Mouse (Mus musculus) lung, adult 18-20 months (tissue): ENCODE results near the gene Tnni2.

Experiments used
- DNase-seq, 2 experiments: peaks; one replicate each; pipeline ENCODE4 v3.0.0; 2022; ENCODE audit warnings: mixed read lengths in 2 of 2

Tnni2 gene

DNA sequence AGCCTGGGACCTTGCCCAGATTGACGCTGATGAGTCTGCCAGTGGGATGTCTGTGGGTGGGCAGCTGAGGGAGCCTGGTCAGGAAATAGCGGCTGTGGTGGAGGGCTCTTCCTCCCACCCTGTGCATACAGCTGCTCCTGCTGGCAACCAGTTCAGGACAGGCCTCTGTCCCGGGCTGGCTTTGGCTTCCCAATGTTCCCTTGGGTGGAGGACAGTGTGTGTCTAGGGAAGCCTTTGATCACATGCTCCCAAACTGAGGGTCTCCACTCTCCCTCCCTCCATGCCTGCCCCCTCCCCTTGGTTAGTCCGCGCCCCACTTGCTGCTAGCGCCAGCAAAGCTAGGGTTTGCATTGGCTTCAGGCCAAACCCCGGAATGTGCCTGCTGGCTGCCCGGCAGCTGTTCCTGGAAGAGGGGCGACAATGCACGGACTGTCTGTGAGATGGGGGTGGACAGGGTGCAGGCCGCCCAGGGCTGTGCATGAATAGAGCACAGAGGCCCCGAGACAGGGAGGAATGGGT, 11.4 kb upstream of the Tnni2 start:
- peak; percentile 32 to 56 for DNase-seq

DNA sequence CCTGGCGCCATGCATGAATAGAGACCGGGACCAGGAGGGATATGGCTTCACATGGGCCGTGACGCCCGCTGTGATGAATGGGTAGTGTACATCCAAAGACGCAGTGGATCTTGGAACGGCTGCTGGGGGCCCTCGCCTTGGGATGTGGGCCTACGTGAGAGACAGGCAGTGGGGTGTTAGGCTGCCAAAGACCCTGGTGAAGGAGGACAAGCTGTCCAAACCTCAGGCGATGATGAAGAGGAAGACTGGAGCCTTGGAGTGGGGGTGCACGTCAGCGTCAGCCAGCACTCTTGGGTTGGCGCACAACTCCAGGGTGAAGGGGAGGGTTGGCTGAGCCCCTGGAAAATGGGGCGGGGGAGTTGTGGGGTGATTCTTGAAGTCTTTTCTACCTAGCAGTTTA, 10.5 kb upstream of the Tnni2 start:
- DNase-seq = no peak

DNA sequence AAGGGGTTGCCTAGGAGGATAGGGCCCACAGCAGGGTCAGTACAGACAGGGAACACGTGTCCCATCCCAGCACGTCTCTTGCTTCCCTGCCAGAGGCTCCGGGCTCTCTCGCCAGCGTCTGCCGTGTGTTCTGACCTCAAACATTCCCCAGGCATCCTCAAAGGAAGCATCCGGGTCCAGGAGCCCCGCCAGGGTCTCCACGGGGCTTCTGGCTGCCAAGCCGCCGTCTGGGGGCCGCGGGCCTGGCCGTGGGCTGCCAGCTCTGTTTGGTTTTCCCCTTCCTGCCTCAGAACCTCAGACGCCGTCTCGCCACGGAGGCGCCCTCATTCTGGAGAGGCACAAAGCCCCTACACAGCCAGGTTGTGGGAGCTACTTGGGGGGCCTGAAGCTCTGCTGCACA, 8.0 kb upstream of the Tnni2 start:
- DNase-seq = no peak

DNA sequence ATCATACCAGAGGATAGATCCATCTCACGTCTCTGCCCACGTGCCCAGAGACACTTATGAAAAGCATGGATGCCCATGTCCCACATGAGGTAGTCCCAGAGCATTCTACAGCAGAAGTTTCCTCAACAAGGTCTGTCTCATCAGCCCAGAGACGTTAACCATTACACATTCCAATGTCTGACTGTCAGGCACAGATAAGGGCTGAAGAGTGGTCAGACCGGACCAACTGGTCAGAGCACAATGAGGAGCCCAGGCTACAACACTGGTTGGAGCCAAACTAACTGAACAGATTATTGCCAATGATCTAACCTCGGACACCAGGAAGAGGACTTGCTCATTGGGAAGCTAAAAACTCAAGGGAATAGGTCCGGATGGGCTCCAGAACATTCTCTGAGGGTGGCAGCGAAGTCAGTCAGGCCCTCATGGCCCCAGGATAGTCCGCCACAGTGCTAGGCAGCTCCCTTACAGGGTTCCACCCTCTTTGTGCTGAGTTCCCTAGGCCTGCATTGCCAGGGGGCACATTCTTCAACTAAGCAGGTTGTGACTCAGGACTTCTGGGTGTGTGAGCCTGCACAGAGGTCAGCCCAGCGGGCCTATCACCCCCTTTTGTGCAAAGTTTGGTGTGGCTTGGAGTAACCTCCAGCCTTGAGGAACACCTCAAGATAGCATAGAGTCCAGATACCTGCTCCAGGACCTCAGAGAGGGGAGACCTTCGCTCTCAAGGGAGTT, 7.3 kb upstream of the Tnni2 start, which contains the start of gene Syt8:
Gene Syt8, plus strand, starts transcription at position 714 of the 729 bp plus-strand sequence.
- peak; percentile 61 to 73 for DNase-seq

DNA sequence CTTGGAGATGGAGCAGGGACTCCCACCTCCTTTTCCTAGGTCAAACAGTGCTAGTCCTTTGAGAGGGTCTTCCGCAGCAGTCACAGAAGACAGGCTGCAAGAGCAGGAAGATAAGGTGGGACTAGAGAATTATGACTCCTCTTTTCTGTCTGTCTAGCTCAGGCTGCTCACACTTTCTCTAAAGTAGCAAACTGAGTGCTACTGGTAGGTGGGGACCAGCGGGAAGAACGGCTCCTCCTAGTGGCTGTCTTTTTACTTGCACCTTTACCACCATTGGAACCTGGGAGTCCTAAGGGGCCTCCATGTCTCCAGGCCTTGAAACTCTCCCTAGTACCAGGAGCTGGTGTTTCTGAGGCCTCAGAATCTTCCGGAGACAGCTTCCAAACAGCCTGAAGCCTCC, 6.1 kb upstream of the Tnni2 start:
- peak; percentile 57 to 73 for DNase-seq

DNA sequence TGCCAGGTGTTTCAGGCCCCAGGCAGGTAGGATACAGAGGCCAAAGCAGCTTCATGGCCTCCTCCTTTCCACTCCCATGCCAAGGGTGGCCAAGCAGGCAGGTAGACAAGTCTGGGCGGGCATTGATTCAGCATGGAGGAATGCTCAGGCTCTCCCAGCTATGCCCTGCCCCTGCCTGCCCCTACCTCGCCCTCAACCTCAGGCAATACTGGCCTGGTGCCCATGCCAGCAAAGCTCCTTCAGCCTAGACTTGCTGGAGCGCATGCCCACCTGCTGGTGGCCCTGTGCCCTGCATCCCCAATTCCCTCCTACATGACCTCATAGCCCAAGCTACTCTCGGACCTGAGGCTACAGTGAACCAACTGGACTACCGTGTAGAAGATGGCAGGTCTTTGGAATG, 4.3 kb upstream of the Tnni2 start:
- peak; percentile 73 to 85 for DNase-seq

DNA sequence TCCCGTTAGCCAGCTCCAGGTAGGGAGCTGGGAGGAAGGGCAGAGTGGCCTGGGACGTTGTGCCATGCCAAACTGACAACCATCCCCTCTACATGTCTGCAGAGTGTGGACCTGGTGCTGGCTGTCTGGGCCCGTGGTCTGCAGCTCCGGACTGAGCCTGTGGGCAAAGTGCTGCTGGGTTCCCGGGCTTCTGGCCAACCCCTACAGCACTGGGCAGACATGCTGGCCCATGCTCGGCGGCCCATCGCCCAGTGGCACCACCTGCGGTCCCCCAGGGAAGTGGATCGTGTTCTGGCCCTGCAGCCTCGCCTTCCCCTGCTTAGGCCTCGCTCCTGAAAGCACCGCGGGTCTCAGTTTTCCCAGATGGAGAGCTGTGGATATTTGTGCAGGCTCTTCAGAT, 1.6 kb upstream of the Tnni2 start:
- DNase-seq = no peak

DNA sequence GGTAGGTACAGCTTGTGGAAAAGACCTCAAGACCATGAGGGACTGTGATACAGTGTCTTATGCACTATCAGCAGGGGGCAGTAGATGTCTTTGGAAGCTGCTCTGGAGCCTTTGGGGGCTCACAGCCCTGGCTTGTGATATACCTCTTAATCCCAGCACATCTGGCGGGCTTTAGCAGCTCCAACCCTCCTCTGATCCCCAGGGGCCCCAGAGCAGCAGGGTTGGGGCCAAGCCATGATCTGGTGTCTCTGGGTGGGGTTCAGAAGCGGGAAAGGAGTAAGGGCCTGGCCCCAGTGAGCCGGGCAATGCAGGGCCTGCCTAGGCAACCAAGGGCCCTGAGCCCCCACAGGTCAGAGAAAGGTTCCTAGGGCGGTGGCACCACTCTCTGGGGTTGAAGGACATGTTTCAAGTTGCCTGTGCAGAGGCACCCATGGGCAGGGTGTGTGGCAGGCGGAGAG, 922 bp upstream of the Tnni2 start:
- DNase-seq = no peak

DNA sequence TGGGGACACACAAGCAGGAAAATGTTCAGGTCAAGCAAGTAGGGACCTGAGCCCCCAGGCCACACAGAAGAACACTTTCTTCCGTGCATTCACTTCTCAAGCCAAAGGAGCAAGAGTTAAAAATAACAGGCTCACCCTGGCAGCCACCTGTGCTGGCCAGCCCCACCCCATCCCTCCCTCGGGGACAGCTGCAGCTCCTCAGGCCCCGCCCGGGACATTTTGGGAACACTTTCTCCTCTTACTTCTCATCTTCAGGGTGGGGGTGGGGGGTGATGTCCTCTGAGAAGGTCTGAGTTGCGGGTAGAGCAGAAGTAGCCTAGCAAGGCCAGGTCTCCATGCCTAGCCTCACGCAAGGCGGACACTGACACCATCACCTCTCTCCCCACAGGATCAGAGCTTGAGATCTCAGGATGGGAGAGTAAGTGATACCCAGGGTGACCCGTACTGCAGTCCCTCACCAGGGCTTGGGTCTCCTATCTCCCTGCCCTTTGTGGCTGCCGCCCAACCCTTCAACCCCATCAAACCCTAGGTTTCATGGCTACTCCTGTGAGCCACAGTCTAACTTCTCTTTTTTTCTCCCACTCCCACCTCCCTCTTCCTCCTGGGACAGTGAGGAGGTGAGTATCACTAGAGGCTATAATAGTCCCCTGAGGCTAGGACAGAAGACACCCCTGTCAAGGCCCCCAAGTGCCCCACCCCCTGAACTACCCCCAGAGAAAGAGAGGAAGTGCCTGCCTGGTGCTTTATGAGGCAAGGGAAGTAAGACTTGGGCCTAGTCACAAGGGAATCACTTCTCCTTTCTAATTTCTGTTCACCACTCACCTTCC, 686 bp downstream of the Tnni2 start:
- DNase-seq = peak in 1 of 2 experiments; percentile 20

DNA sequence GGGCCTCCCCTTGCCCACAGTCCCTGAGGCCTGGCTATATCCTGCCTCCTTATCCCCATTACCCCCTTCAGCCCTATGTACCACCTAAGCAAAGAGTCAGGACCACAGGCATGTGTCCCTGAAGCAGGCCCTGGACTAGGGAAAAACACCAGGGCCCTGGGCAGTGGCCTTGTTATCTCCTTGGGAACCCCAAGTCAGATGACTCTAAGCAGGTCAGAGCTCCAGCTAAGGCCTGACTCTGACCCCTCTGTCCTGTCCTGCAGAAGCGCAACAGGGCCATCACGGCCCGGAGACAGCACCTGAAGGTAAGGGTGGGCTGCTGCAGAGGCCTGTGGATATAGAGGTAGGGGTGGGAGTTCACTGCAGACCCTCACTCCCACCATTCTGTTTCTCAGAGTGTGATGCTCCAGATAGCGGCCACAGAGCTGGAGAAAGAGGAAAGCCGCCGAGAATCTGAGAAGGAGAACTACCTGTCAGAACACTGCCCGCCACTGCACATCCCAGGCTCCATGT, 1.4 kb downstream of the Tnni2 start:
- no peak for DNase-seq

DNA sequence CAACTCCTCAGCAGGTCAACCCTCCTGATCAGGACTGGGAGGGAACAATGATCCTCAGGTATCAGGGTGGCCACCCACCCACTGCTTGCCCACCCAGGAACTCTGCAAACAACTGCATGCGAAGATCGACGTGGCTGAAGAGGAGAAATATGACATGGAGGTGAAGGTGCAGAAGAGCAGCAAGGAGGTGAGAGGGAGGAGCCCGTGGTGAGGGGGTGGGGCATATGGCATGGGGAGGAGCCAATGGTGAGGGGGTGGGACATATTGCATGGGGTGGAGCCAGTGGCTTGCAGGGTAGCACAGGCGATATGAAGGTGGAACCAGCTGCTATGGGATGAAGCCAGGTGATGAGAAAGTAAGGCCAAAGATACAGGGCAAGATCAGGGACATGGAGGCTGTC, 1.9 kb downstream of the Tnni2 start:
- no peak for DNase-seq

DNA sequence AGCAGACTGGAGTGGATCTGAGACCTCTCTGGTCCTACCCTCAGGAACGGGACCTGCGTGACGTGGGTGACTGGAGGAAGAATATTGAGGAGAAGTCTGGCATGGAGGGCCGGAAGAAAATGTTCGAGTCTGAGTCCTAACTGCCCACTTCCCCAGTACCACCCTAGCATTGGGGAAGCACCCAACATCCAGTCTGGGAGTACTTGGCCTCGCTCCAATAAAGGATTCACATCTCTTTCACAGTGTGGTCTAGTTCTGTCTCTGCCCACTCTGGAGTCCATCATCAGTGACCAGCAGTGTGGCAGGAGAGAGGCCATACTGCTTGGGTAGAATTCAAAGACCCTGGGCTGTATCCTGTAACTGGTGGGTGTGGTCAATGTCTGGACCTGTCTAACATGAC, 2.6 kb downstream of the Tnni2 start:
- DNase-seq = no peak

DNA sequence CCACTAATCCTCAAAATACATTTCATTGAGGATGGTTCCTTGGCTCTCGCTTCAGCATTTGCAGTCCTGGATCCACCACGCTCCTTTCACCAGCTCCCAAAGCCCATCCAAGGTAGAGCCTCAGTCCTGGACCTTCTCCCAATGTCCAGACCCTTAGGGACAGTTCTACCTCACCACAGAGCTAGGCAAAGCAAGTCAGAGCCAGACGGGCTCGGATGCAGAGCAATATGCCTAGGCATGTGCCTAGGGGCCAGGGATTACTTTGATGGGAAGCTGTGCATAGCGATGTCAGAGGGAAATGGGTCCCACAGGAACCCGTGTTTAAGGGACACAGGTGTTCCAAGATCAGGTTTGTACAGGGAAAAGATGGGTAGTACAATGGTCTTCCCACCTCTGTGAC, 3.7 kb downstream of the Tnni2 start:
- no peak for DNase-seq

DNA sequence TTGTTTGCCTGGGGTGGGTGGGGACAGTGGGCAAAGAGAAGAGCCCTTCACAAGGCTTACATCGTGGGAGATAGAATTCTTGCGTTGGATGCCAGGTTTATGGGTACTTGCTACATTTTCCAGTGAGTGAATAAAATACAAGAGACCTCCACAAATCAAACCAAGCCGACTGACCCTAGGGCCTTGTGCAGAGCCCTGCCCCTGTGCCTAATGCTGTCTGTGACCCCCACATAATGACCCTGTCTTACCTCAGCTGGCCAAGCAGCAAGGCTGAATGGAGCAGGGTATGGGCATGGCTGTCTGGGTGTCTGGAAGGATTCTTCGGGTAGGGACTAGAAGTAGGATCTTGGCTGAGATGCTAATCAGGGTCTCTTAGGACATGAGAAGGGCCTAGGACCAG, 4.7 kb downstream of the Tnni2 start:
- DNase-seq = no peak

DNA sequence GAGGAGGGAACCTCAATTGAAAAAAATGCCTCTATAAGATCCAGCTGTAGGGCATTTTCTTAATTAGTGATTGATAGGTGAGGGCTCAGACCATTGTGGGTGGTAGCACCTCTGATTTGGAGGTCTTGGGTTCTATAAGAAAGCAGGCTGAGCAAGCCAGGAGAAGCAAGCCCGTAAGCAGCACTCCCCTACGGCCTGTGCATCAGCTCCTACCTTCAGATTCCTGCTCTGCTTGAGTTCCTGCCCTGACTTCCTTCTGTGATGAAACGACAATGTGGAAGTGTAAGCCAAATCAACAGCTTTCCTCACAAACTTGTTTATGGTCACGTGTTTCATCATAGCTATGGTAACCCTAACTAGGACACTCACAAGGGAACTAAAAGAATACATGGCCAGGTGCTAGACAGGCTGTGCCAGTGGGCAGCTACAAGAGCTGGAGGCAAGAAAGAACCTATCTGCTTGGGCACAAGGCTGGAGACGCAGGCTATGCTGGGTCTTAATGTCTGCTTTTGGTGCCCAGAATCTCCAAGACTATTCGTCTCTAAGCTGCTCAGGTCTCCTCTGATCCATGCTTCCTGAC, 7.5 kb downstream of the Tnni2 start:
- DNase-seq = no peak

DNA sequence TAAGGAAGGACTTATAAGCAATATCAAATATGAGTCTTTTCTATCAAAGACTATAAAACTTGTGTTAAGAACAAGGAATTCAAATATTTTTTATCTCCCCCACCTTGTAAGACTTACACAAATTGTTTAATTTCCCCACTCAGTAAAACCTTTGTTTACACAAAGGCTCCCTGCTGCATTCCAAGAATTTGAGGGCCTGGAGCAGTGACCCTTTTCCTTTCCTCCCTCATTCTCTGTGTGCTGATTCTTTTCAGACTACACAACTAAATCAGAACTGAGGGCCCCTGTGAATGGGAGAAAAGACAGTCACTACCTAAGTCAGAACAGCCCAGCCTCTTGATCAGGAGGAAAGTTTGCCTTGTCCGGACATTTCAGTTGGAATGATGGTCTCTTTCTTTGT, 13.1 kb downstream of the Tnni2 start:
- no peak for DNase-seq

DNA sequence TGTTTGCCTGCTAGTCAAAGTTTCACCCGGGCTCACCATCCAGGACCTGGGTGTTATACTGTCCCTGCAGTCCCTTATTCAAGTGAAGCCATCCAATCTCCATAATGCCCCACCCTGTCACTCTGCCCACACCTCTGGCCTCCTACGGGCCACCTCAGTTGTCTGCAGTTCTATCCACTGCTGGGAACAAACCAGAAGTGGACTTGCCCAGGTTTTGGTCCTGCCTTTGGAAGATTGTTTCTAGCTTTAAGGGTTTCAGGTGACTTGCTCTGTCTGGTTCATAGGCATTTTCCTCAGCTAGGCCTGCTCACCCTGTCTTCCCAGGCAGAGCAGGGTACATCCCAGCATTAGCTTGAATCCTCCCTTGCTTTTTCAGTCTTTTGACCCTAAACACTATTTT, 13.6 kb downstream of the Tnni2 start:
- DNase-seq = no peak

DNA sequence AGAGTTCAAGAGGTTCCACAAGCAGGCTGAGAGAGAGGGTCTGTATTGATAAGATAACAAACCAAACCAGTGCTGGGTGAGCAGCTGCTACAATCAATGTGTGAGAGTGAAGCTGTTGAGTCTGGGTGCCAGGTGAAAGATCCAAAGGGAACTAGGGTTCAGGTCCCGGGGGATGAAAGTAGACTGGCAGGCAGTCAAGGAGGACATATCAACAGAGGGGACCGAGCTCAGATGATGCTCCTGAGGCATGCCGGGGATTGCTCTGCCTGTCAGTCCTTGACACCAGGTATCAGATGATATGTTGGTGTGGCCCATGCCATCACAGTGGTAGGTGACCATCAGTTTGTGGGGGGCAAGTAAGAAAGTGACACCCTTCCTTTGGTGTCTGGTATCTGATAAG, 15.2 kb downstream of the Tnni2 start:
- DNase-seq = no peak

DNA sequence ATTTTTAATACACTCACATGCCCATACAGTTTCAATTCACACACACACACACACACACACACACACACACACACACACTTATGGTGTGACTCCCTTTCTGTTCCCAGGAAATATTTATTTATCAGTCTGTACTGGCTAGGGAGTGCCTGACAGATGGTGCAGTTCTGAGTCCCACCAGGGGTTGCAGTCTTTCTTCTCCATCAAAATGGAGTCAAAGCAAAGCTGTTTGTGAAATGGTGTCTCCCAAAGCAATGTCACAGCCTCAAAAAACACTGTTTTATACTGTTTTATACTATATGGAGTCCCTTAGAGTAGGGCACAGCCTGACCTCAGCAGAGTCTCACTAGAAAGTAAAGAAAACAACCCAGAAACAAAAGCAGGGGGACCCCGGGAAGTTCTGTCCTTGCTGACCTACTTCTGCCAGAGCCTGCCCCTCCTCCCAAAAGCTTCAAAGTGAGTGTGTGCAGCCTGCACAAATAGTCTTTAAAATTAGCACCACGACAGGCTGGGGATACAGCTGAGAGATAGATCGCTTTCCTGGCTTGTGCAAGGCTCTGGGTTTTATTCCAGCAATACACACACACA, 15.7 kb downstream of the Tnni2 start:
- peak in 1 of 2 experiments; percentile 6 for DNase-seq

DNA sequence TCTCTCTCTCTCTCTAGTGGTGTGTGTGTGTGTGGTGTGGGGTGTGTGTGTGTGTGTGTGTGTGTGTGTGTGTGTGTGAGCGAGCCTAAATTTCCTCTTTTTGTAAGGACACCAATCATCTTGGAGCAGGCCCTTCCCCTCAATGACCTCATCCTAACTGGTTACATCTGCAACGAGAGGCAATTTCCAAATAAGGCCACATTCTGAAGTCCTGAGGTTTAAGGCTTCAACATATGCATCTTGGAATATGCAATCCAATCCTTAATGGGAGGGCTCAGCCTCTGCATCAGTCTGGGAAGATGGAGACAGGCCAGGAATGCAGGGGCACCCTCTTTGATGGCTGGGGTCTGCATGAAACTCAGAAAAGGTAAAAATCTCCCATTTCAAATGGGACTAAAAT, 16.4 kb downstream of the Tnni2 start:
- peak in 1 of 2 experiments; percentile 27 for DNase-seq

DNA sequence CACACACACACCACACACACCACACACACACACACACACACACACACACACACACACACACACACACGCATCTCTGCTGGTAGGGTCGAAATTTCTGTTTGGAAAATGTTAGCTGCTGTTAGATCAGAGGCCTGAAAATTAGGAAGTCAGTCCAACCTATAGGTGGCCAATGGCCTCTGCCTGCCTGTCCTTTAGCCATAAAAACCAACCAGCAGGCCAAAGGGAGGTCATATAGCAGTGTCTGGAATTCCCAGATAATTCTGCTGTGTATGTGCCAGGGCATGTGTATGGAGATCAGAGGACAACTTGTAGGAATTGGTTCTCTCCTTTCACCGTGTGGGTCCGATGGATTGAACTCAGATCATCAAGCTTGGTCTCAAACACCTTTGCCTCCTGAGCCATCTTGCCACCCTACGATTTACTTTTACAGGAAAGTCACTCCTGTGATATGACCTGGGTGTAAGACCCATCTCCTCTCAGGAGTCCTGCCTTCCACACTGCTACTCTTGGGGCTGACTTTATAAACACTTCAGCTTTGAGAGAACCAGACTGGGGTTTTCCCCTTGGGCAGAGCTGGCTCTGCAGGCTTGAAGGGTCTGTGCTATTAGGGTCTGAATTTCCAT, 17.2 kb downstream of the Tnni2 start:
- DNase-seq = no peak

DNA sequence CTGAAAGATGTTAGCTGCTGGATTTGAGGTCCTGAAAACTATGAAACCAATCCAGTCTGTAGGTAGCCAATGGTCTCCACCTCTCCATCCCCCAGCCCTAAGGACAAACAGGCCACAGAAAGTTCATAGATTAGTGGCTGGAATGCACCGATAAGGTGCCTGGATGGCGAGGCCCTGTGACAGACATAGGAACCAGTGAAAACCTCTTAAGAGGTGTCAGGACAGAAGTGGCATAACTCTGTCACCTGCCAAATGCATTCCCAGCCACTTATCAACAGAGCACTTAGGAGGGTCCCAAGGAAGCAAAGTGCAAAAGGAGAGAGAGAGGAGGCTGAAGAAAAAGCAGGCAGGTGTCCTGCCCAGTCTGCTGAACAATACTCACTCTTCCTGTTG, 17.7 kb downstream of the Tnni2 start:
- DNase-seq = no peak
